Mouse (Mus musculus): ENCODE measurements around the gene Iffo2.

DNA sequence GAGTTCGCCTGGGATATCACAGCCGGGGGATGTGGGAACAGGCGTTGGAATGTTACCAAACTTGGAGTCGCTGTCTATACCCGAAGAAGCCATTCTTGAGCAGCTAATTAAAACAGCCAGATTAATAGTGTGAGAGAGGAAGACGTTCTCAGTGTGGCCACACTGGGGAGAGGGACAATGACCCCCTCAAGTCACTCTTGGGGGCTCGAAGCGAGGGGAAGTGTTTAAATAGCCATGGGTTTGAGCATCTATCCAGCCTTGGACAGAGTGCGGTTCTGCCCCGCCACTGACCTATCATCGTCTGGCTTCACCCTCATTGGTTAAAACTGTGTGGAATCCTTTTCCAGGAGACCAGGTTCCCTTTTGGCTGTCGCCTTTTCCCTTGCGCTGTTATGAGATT, 68.0 kb downstream of the Iffo2 start:
- no peak for TF ChIP-seq CTCF (IDR thresholded peaks at IDR 0.05; ENCODE audit: low read depth)
- no peak for TF ChIP-seq EP300 (IDR thresholded peaks at IDR 0.05; ENCODE audit: low read depth)

All from liver, embryonic 14.5 days (tissue).